Mouse (Mus musculus) small intestine, adult 2 months (tissue): Measurements from ENCODE around the gene Entpd5.

Experiments
- CTCF ChIP-seq: fragments of 200-500 bp; IDR thresholded peaks from 2 replicates; pipeline ENCODE4 v1.5.1; 2012; ENCODE audit warnings: low read depth, mild to moderate bottlenecking, control low read depth, inconsistent platforms, low read length, moderate library complexity, mixed read lengths; ENCODE audit not compliant: insufficient replicate concordance, insufficient read length; ENCODE audit errors: extremely low read depth
- POLR2A ChIP-seq: fragments of 200-500 bp; IDR thresholded peaks from 2 replicates; pipeline ENCODE4 v1.6.1; 2012; ENCODE audit warnings: low read depth, mild to moderate bottlenecking, control low read depth, inconsistent platforms, low read length, moderate library complexity

GRCm38 (mm10) chr12:84407874-84408818, 683 bp downstream of the Entpd5 start:
- TF ChIP-seq CTCF: no peak
- TF ChIP-seq POLR2A: no peak
